Mouse (Mus musculus) heart, adult 11 months (tissue): ENCODE data around the gene 1810024B03Rik.
"Not testable (repeated sequence)": the region's sequence is repeated elsewhere in the genome, so short reads cannot be mapped to it uniquely, and the experiment has no call there.

Experiments
- DNase-seq: peaks from one replicate; pipeline ENCODE4 v3.0.0; 2022

1810024B03Rik gene

DNA sequence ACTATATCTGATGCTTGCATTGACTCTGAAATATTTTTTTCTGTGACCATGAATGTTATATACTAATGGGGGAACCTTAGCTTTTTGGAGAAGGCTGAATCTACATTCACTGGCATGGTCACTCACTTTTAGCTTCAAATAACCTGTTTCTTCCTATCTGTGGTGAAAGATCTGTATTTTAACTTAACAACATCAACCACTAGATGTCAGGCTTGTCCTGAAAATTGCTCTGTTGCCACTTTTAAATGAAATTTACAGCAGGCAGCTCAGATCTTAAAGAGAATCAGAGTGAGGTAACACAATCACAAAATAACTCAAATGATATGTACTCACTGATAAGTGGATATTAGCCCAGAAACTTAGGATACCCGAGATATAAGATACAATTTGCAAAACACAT is 41.8 kb downstream of the 1810024B03Rik start:
- DNase-seq = not testable (repeated sequence)

DNA sequence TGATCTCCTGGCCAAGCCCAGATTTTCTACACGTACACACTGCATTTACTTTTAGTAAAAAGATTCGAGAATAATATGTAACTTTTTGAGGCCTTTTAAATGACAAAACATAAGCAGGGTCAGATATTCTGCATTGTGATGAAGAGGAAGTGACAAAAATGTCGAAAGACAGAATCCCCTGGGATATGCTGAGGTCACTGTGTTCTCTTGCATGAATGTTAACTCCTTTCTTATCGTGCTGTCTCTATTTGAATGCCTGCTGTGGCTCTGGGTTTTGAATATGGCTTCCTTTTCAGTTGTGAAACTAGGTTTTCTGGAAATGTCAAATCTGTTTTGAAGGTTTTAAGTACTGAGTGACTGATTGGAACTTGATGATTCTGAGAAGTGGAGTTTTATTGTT is 42.4 kb downstream of the 1810024B03Rik start:
- no peak for DNase-seq

DNA sequence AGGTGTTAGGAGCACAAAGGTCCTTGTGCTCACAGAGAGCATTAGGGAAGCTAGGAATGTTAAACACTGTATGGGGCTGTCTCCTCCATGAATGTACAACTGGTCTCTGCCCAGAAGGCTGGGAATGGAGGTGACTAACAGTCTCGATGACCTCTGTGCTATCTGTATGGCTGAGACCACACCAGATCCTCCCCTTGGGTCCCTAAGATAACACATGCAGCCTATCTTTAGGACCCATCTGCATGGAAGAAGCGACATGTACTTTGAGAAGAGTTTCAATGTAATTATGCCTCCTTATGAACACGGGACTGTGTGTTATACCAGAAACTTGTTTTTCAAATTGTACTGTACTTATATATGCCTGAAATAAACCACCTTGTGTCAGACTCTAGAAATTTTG is 62.4 kb downstream of the 1810024B03Rik start:
- peak; percentile 48 for DNase-seq

DNA sequence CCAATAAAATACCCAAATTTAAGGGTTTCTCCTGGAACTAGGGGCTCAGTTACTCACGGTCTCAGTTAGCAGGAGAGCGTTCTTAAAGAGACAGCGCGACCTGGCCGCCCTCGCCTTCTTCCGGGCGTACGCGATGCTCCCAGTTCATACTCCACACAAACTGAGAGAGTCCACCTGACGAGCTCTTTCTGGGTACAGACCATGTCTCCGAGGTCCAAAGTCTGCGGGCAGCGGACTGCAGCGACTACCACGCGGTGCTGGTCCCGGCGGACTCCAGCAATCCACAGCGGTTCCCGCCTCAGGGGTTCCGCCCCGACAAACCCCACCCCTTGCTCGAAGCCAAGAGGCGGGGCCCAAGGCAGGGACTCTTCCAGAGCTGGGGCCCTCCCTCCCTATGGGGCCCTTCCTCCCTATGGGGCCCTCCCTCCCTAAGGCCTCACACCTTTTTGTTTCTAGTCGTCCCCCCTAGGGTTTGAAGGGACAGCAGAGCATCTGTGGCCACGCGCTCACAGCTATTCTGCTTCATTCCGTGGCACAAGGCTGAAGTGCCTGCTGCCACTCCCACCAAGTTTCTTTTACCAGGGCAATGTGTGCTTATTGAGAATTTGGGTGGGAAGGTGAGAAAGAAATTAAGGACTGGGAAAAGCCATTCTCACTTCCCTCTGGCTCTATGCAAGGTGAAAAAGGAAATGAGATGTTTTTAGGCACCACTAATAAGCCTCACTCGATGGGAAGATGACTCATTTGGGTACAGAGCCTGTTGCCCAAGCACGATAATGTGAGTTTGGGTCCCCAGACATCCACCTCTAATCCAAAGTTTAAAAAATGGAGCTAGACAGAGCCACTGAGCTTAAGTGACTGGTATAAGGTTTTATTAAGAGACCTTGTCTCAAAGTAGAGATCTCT is 64.7 kb downstream of the 1810024B03Rik start, which contains the start of gene Itpripl1:
Itpripl1 (minus strand) TSS at position 285 of the 906 bp plus-strand sequence.
- peak; percentile 99 for DNase-seq

DNA sequence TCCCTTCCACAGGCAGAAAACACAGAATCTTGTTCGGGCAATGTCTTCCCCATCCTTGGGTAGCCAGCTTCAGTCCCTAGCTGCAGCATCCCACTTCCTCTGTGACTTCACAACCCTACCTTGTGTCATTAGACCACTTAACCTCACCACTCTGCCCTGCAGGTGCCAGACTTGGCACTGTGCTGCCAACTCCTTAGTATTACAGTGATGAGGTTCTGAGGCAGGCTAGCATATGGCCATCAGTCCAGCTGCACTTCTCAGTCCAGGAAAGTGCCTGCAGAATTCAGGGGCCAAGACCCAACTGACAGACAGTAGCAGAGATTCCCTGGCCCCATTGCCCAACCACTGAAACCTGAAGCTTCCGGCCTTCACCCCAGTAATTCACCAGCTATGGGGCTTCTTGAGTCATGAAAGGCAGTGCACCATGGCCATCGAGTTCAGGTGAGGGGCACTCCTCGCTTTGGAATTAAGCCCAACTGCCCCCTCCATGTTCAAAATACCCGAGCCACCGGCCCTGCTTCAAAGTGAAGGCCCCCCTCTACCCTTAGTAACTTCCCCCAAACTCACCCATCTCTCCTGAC is 65.4 kb downstream of the 1810024B03Rik start:
- DNase-seq = peak; percentile 95

DNA sequence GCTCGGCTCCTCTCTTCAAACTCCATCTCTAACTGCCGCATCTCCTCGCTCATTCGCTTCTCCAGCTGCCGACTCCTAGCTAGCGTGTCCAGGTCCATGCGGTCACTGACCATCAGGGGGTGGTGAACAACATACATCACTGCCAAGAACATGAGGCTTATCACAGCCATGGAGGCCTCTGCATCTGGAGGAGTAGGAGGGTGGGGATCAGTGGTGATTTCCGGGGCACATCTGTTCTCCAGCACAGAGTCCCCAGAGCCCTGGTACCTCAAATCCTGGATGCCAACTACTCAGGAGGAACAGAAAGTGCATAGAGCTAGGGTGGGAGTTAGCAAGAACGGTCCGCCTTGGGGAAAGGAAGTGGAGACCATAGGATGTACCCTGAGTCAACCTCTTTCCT is 66.0 kb downstream of the 1810024B03Rik start:
- peak; percentile 96 for DNase-seq

DNA sequence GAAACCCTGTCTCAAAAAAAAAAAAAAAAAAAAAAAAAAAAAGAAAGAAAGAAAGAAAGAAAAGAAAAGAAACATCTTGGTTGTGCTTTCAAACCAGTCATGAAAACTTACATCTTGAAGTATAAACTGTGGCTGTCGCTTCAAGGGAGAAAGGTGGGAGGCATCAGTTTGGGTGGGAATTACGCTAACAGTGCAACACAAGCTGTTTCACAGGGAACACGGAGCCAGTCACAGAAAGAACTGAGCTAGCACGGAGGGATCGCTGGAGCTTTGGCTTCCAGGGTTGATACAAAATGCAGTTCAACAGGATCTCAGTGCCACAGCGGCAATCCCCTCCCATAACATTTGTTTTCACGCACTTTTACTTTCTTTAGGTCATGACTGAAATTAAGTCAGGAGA is 68.1 kb downstream of the 1810024B03Rik start:
- DNase-seq = no peak

DNA sequence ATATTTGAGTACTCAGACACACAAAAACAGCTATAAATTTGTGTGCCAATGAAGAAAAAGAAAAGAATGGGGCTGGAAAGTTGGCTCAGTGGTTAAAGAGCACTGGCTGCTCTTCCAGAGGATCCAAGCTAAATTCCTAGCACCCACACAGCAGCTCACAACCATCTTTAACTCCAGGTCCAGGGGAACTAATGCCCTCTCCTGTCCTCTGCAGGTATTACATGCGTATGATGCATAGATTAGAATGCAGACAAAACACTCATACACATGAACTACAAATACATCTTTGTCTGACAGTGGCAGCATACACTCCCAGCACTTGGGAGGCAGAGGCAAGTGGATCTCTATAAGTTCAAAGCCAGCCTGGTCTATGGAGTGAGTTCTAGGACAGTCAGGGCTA is 68.5 kb downstream of the 1810024B03Rik start:
- DNase-seq = peak; percentile 66

DNA sequence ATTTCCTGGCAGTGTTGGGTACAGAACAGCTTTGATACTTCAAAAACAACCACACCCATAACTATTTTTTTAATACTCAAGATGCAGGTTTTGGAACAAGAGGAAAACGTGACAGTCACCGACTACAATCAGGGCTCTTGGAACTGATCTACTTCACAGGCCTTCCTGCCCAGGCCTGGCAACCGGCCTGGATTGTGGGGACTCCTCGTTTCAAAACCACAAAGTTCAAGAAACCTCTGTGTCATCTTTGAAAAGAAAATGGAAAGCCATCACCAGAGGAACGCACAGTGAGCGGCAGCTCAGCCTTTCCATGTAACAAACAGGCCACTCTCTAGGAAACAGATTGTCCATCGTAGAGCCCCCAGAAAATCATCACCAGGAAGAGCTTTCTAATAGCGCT is 69.0 kb downstream of the 1810024B03Rik start:
- peak; percentile 98 for DNase-seq

DNA sequence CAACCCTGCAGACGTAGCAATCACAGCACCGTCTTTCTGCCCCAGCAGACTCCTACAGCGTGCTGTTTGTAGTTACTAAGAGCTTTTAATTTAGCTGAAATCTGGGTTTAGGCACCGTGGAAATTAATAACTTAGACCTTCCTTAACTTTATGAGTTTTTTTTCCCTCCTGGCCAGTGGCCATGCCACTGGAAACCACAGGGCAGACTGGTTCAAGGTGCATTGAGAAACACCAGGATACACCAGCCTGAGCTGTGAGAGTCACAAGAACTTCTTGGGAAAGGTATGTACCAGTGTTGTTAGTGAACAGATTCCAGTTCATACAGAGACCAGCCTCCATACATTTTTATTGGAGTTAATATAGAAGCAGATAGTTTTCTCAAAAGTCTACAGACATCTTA is 69.6 kb downstream of the 1810024B03Rik start:
- no peak for DNase-seq

DNA sequence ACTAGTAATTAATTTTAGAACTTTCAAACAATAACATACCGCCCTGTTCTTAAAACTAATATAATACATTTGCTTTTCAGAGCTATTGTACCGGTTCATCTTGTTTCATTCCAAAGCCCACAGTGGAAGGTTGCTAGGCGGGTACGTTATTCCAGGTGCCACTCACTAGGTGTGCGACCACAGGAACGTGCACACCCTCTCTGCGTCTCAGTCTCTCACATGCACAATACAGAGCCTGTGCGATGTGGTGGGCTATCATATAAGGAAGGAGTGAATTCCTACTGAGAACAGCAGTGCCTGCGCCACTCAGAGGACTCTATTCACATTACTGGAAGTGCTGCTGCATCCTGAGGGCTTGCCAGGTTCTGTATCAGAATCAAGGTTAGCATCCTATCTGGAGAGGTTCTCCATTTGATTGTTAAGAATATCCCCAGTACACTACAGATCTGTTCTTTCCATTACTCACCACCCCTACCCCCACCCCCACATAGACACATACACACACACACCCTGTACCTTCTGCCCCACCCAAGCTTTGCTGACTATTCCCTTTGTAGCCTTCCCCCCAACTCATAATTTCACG is 70.2 kb downstream of the 1810024B03Rik start:
- DNase-seq = peak; percentile 91

DNA sequence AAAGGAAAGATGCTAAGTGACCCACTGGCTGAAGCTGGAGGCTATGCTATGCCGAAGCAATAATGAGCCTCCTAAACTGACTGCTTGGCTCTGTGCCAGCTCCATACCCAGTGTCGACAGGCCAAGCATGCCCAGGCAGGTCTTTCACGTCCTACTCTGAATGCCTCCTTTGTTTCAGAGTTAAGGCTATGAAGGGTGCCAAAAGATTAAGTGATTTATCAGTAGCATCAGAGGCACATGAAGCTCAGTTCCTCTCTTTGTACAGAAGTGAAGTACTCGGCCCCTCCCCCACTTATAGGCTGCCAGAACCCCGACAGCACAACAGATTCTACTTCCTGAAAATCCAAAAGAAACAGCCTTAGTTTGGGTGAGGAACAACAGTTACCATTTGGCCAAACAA is 71.1 kb downstream of the 1810024B03Rik start:
- peak; percentile 96 for DNase-seq
